Mouse (Mus musculus) stomach, embryonic 14.5 days (tissue): ENCODE results near the gene Mapk8ip3. TPM values are rescaled to one million over a fixed set of nuclear protein-coding genes. Genes with fewer than 3 reads are reported as not detected.
A peak's percentile ranks its signal among the peaks of the same experiment; 100 is the strongest.

ENCODE experiments used
- ATAC-seq: fragments of 200-750 bp; cut with Nextera tagmentation; 2 replicates; pipeline ENCODE4 v1.8.0; 2017; ENCODE audit warnings: low read depth, moderate TSS enrichment; ENCODE audit not compliant: insufficient number of reproducible peaks, insufficient read depth, low FRiP score
- H3K27ac ChIP-seq: fragments of 300-500 bp; sonication (generic); 2 replicates; pipeline ENCODE4 v1.5.1; 2014; ENCODE audit warnings: mild to moderate bottlenecking, low read length, moderate library complexity, mixed read lengths
- H3K27me3 ChIP-seq: fragments of 300-500 bp; sonication (generic); 2 replicates; pipeline ENCODE4 v1.6.1; 2014; ENCODE audit warnings: low read length, control low read depth, mixed read lengths; ENCODE audit not compliant: control insufficient read depth, insufficient read depth
- H3K36me3 ChIP-seq: fragments of 300-500 bp; sonication (generic); 2 replicates; pipeline ENCODE4 v1.6.1; 2014; ENCODE audit warnings: mild to moderate bottlenecking, control low read depth, low read length, moderate library complexity, mixed read lengths; ENCODE audit not compliant: control insufficient read depth, insufficient read depth
- H3K4me1 ChIP-seq: fragments of 300-500 bp; sonication (generic); 2 replicates; pipeline ENCODE4 v1.6.1; 2014; ENCODE audit warnings: low read length, control low read depth, mixed read lengths; ENCODE audit not compliant: control insufficient read depth, insufficient read depth
- H3K4me2 ChIP-seq: fragments of 300-500 bp; sonication (generic); replicated peaks from 2 replicates; pipeline ENCODE4 v1.6.1; 2014; ENCODE audit warnings: low read depth, low read length, control low read depth
- H3K4me3 ChIP-seq: fragments of 300-500 bp; sonication (generic); 2 replicates; pipeline ENCODE4 v1.5.1; 2014; ENCODE audit warnings: low read depth, low read length, control low read depth
- H3K9ac ChIP-seq: fragments of 300-500 bp; sonication (generic); replicated peaks from 2 replicates; pipeline ENCODE4 v1.6.1; 2014; ENCODE audit warnings: low read depth, mild to moderate bottlenecking, control low read depth, low read length, moderate library complexity, mixed read lengths
- H3K9me3 ChIP-seq: fragments of 300-500 bp; sonication (generic); 2 replicates; pipeline ENCODE4 v1.6.1; 2016; ENCODE audit warnings: low read depth, low read length, control low read depth; ENCODE audit not compliant: control insufficient read depth
- WGBS: fragments of 180-500 bp; shearing (Covaris S2); extraction: QIAGEN DNeasy Blood & Tissue Kit; methylation state at CpG from one replicate; pipeline ENCODE4 v1.1.7; 2014; 5-methylcytosine and 5-hydroxymethylcytosine counted together
- polyA plus RNA-seq: library from polyadenylated mRNA; unstranded; fragments of >200 nt; fragmentation: Nextera tagmentation; extraction: Ambion mirVana; gene quantifications from 2 replicates; pipeline ENCODE4 v1.2.1, GENCODE M21; 2014

The Mapk8ip3 gene
- polyA plus RNA-seq, 1 experiment from 2014 or later = 42.9 TPM

DNA sequence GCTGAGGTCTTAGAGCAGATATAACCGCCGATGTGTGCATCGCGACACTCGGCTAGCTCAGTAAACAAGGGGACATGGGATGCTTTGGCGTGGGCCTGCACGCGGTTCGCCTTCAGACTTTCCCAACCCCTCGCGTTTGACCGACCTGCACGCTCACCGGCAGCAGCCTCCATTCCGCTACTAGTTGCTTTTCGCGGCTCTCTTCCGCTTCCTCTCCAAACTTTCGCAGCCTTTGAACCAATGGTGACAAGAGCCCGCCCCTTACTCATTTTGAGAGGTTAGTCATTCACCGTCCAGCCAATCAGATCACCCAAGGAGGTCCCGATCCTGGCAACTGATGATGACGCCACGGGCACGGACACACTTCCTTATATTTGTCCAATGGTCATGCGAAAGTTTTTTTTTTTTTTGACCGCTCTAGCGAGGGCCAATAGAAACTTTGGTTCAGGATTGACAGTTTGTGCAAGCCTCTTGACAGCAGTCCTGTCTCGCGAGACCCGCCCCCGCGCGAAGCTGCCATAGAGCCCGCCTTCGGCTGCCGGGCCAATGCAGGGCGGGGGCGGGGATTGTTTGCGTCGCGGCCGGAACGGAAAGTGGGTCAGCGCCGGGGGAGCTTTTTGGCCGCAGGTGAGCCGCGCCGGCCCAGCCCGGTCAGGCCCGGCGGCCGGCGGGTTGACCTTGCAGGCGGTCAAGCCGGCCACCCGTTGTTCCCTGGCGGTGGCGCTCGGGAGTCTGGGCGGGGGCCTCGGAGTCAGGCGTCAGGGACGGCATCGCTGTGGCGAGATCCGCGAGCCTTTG lies 50.4 kb downstream of the Mapk8ip3 start, which contains the start of the genes Nubp2 and Spsb3:
Gene Nubp2 (minus strand): TSS at position 216 of the 798 bp plus-strand sequence.
Gene Spsb3 (plus strand): TSS at position 510 of the 798 bp plus-strand sequence.
- Histone ChIP-seq H3K27me3 (no peaks in the 10 kb centered on the region), H3K36me3 (peaks cover 27% of the 10 kb centered on the region), H3K9me3 (no peaks in the 10 kb centered on the region), H3K4me2 (peak within 1 kb of the TSS; percentile 93), H3K4me1 (peaks cover 16% of the 10 kb centered on the region; the same call in 1 of the 2 replicates), H3K4me3 (peak within 1 kb of the TSS; percentile 89), H3K27ac (0 out of 2 replicates have a peak within 1 kb of the TSS, but pooled peaks have one; percentile 29), H3K9ac (peak within 1 kb of the TSS; percentile 81)
- WGBS = under 1% methylated on average over 69 of the region's 69 CpGs
- peak; percentile 97 for ATAC-seq

- H3K36me3 ChIP-seq = peaks cover 19% of the 10 kb centered on the region
- no peaks in the 10 kb centered on the region for H3K27me3 ChIP-seq
- 25% methylated on average over 22 of the region's 22 CpGs for WGBS
- H3K9me3 ChIP-seq = no peaks in the 10 kb centered on the region
- peak overlapping the region; percentile 93 for H3K4me2 ChIP-seq
- ATAC-seq = no peak
- peak overlapping the region; percentile 89 for H3K4me3 ChIP-seq
- peaks cover 16% of the 10 kb centered on the region; the same call in 1 of the 2 replicates for H3K4me1 ChIP-seq
- H3K27ac ChIP-seq = no peak overlapping the region
- peak overlapping the region; percentile 34; the same call in 1 of the 2 replicates for H3K9ac ChIP-seq
These were observed 51.2 kb downstream of the Mapk8ip3 start for GRCm38 (mm10) chr17:24885356-24886133.

GRCm38 (mm10) chr17:24884391-24884790 lies 52.4 kb downstream of the Mapk8ip3 start:
- H3K9ac ChIP-seq = no peak overlapping the region
- H3K4me1 ChIP-seq = peaks cover 16% of the 10 kb centered on the region; the same call in 1 of the 2 replicates
- no peaks in the 10 kb centered on the region for H3K27me3 ChIP-seq
- no peak overlapping the region for H3K4me3 ChIP-seq
- ATAC-seq = no peak
- no peak overlapping the region for H3K4me2 ChIP-seq
- peaks cover 11% of the 10 kb centered on the region for H3K36me3 ChIP-seq
- WGBS = 79% methylated on average over 6 of the region's 6 CpGs
- no peaks in the 10 kb centered on the region for H3K9me3 ChIP-seq
- H3K27ac ChIP-seq = no peak overlapping the region

GRCm38 (mm10) chr17:24881738-24882440 lies 54.9 kb downstream of the Mapk8ip3 start:
- Histone ChIP-seq H3K27me3 (no peaks in the 10 kb centered on the region), H3K4me3 (no peak overlapping the region), H3K27ac (no peak overlapping the region), H3K4me1 (peaks cover 12% of the 10 kb centered on the region; the same call in 1 of the 2 replicates), H3K4me2 (no peak overlapping the region), H3K9ac (no peak overlapping the region), H3K36me3 (peaks cover 7% of the 10 kb centered on the region), H3K9me3 (no peaks in the 10 kb centered on the region)
- ATAC-seq = no peak
- 50% methylated on average over 7 of the region's 7 CpGs for WGBS

- no peak overlapping the region for H3K9ac ChIP-seq
- H3K4me3 ChIP-seq = no peak overlapping the region
- H3K36me3 ChIP-seq = 0 out of 2 replicates have a peak, but pooled peaks cover under 1% of the 10 kb centered on the region
- 0 out of 2 replicates have a peak, but pooled peaks cover 4% of the 10 kb centered on the region for H3K4me1 ChIP-seq
- no peak for ATAC-seq
- 64% methylated on average over 8 of the region's 8 CpGs for WGBS
- H3K4me2 ChIP-seq = no peak overlapping the region
- H3K27me3 ChIP-seq = no peaks in the 10 kb centered on the region
- no peaks in the 10 kb centered on the region for H3K9me3 ChIP-seq
- peak overlapping the region; percentile 44; the same call in 1 of the 2 replicates for H3K27ac ChIP-seq
These were observed 58.2 kb downstream of the Mapk8ip3 start for GRCm38 (mm10) chr17:24878531-24878930.

GRCm38 (mm10) chr17:24878117-24878397 lies 58.7 kb downstream of the Mapk8ip3 start:
- Histone ChIP-seq H3K36me3 (no peaks in the 10 kb centered on the region), H3K4me3 (no peak overlapping the region), H3K4me1 (0 out of 2 replicates have a peak, but pooled peaks cover 4% of the 10 kb centered on the region), H3K27ac (peak overlapping the region; percentile 44; the same call in 1 of the 2 replicates), H3K4me2 (peak overlapping the region; percentile 17; the same call in 1 of the 2 replicates), H3K9me3 (no peaks in the 10 kb centered on the region), H3K9ac (no peak overlapping the region), H3K27me3 (no peaks in the 10 kb centered on the region)
- peak; percentile 43; the same call in 1 of the 2 replicates for ATAC-seq
- 22% methylated on average over 5 of the region's 5 CpGs for WGBS

DNA sequence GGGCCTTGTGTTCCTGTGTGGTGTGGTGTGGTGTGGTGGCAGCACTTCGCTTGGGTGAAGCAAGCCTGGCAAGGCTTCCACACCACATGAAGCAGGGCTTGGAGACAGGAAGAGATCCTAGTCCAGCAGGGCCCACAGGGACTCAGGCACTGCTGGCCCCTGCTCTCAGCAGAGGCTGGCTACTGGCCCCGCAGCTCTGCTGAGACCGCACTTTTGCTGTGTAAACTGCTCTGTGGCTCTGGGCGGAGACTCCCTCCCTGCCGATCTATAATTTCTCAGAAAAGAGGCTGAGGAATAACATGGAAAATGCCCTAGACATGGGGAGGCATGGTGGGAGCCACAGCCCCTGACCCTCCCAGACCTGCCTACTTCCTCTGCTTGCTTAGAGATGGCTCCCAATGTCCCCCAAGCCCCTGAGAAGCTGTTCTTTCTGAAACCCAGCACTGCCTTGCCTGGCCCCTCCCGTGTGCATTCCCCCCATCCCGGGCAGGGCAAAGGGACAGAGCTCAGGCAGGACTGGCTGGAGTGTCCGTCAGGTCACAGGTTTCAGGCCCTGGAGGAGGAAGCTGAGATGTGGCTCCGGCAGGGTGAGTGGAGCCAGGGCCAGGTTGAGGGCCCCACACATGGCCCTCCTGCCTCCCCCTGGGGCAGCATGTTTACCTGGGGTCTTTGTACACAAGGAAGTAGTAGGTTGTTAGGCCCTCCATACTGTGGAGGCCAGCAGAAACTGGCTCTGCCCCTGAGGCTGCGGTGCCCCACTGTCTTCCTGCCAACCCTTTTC lies 59.3 kb downstream of the Mapk8ip3 start:
- Histone ChIP-seq H3K9ac (no peak overlapping the region), H3K4me3 (no peak overlapping the region), H3K27me3 (no peaks in the 10 kb centered on the region), H3K4me1 (0 out of 2 replicates have a peak, but pooled peaks cover 4% of the 10 kb centered on the region), H3K4me2 (peak overlapping the region; percentile 17; the same call in 1 of the 2 replicates), H3K36me3 (no peaks in the 10 kb centered on the region), H3K9me3 (no peaks in the 10 kb centered on the region), H3K27ac (0 out of 2 replicates have a peak overlapping the region, but pooled peaks have one; percentile 2)
- ATAC-seq = no peak
- 33% methylated on average over 10 of the region's 10 CpGs for WGBS
